Mouse (Mus musculus) lung, embryonic 16.5 days (tissue): ENCODE results near the gene Slc6a11. TPM values are rescaled to one million over a fixed set of nuclear protein-coding genes. Genes with fewer than 3 reads are reported as not detected.
A peak's percentile ranks its signal among the peaks of the same experiment; 100 is the strongest.

Experiments used
- ATAC-seq: fragments of 200-750 bp; cut with Nextera tagmentation; 2 replicates; pipeline ENCODE4 v1.8.0; 2017; ENCODE audit warnings: low read depth, mild to moderate bottlenecking, moderate library complexity
- H3K27ac ChIP-seq: fragments of 300-500 bp; sonication (generic); 2 replicates; pipeline ENCODE4 v1.5.1; 2014; ENCODE audit warnings: mild to moderate bottlenecking, control low read depth, low read length
- H3K27me3 ChIP-seq: fragments of 300-500 bp; sonication (generic); 2 replicates; pipeline ENCODE4 v1.6.1; 2014; ENCODE audit warnings: low read depth, low read length, mixed read lengths; ENCODE audit not compliant: control insufficient read depth, insufficient read depth
- H3K36me3 ChIP-seq: fragments of 300-500 bp; sonication (generic); 2 replicates; pipeline ENCODE4 v1.6.1; 2014; ENCODE audit warnings: low read length; ENCODE audit not compliant: control insufficient read depth, insufficient read depth
- H3K4me1 ChIP-seq: fragments of 300-500 bp; sonication (generic); replicated peaks from 2 replicates; pipeline ENCODE4 v1.6.1; 2014; ENCODE audit warnings: low read length, mixed read lengths; ENCODE audit not compliant: control insufficient read depth, insufficient read depth
- H3K4me2 ChIP-seq: fragments of 300-500 bp; sonication (generic); 2 replicates; pipeline ENCODE4 v1.6.1; 2014; ENCODE audit warnings: low read depth, low read length, control low read depth
- H3K4me3 ChIP-seq: fragments of 300-500 bp; sonication (generic); 2 replicates; pipeline ENCODE4 v1.5.1; 2014; ENCODE audit warnings: mild to moderate bottlenecking, low read length, control low read depth
- H3K9ac ChIP-seq: fragments of 300-500 bp; sonication (generic); 2 replicates; pipeline ENCODE4 v1.6.1; 2014; ENCODE audit warnings: low read length, control low read depth
- H3K9me3 ChIP-seq: fragments of 300-500 bp; sonication (generic); 2 replicates; pipeline ENCODE4 v1.6.1; 2016; ENCODE audit warnings: low read length; ENCODE audit not compliant: control insufficient read depth
- WGBS: fragments of 180-500 bp; shearing (Covaris S2); extraction: QIAGEN DNeasy Blood & Tissue Kit; methylation state at CpG from one replicate; pipeline ENCODE4 v1.1.7; 2014; 5-methylcytosine and 5-hydroxymethylcytosine counted together
- polyA plus RNA-seq: library from polyadenylated mRNA; unstranded; fragments of >200 nt; fragmentation: Nextera tagmentation; extraction: Ambion mirVana; gene quantifications from 2 replicates; pipeline ENCODE4 v1.2.1, GENCODE M21; 2015

Slc6a11 gene
- polyA plus RNA-seq, 1 experiment from 2014 or later: 0.08 TPM

DNA sequence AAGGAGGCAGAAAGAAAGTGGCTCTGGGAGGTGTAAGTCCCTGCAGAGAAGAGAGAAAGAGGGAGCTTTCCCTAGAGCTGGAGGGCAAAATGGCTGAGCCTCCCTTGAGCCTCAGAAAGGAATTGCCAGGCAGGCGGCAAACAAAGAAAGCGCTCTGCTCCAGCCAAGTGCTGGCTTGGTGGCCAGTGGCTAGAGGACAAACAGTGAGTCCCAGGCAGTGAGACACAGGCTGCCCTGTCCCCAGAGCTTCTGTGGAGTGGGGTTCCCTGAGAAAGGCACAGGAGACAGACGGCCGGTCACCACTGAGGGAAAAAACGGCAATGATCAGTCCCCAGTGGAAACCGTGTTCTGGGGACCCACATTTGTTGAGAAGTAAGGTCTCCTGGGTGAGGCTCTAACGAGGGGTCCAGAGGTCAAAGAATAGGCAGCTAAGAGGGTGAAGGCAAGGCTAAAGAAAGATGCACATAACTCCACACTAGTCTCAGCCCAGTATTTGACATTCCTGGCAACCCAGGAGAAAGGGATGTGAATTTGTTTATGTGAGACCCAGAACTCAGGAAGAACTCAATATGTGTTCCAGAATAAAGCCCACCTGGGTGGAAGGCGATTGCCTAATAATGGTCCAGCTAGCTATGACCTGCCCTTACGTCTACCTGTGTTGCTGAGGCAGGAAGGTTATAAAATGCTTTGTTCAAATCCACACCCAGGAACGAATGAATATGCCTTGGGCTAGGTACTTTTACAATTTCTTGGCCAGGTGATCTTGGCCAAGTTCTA is 153.1 kb downstream of the Slc6a11 start:
- Histone ChIP-seq H3K4me1 (no peaks in the 10 kb centered on the region), H3K4me3 (no peak overlapping the region), H3K36me3 (no peaks in the 10 kb centered on the region), H3K9ac (no peak overlapping the region), H3K9me3 (no peaks in the 10 kb centered on the region), H3K27me3 (peaks cover 53% of the 10 kb centered on the region), H3K27ac (no peak overlapping the region), H3K4me2 (no peak overlapping the region)
- no peak for ATAC-seq
- 44% methylated on average over 10 of the region's 10 CpGs for WGBS

DNA sequence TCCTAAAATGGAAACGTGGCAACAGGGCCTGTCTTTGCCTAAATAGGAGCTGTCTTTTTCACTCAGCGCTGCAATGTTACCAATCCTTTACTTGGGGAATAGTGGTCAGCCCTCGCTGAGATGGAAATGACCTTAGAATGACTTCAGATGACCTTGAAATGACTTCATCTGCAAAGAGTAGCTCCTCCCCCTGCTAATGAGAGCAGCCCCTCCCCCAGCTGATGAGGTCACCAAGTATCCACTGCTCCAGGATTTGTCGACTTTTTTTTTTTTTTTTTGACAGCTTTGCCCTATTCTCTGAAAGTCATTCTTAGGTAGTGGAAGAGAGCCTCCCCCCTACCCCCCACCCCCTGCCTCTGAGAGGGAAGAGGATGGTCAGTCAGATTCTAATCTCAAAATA is 154.4 kb downstream of the Slc6a11 start:
- Histone ChIP-seq H3K9ac (no peak overlapping the region), H3K4me1 (no peaks in the 10 kb centered on the region), H3K27ac (no peak overlapping the region), H3K36me3 (no peaks in the 10 kb centered on the region), H3K4me2 (no peak overlapping the region), H3K9me3 (no peaks in the 10 kb centered on the region), H3K4me3 (no peak overlapping the region), H3K27me3 (peaks cover 53% of the 10 kb centered on the region)
- 28% methylated on average over 4 of the region's 4 CpGs for WGBS
- ATAC-seq: no peak

DNA sequence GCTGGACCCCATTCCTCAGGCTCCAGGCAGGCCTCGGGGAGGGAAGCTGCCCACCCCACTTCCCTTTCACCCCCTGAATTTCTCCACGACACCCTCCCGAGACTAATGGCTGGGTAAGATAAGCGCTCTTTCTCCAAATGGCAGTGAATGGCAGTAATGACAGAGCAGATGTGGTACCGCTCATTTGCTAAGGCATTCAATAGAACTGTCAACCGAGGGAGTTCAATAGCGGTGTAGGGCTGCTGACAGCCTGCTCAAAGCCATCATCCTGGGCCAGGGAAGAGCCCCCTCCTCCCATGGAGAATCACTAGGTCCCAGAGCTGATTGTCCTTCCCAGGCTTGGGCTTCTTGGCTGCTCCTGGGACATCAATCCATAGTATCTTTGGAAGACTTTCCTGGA is 158.1 kb downstream of the Slc6a11 start:
- no peak overlapping the region for H3K4me2 ChIP-seq
- no peak overlapping the region for H3K4me3 ChIP-seq
- H3K36me3 ChIP-seq: no peaks in the 10 kb centered on the region
- ATAC-seq: no peak
- H3K9ac ChIP-seq: no peak overlapping the region
- H3K9me3 ChIP-seq: no peaks in the 10 kb centered on the region
- WGBS: 40% methylated on average over 7 of the region's 7 CpGs
- peaks cover 23% of the 10 kb centered on the region for H3K27me3 ChIP-seq
- no peak overlapping the region for H3K27ac ChIP-seq
- no peaks in the 10 kb centered on the region for H3K4me1 ChIP-seq

DNA sequence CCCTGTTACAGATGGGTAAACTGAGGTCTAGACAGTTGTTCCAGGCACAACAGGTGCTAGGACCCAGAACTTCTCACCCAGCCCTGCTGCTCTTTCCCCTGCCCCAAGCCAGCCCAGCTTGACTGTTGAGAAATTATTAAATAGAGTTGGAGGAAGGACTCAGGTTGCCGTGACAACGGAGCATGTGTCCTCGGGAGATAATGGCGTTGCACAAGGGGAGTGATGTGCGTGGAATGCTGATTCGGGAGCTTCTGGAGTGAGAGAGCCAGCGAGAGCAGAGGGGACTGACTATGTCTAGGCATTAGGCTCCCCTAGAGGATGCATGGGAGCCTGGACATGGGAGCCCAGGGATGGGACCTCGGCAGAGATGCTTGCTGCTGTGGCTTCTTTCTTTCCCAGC is 159.1 kb downstream of the Slc6a11 start:
- ATAC-seq: no peak
- Histone ChIP-seq H3K27me3 (peaks cover 12% of the 10 kb centered on the region), H3K9ac (no peak overlapping the region), H3K36me3 (no peaks in the 10 kb centered on the region), H3K4me3 (no peak overlapping the region), H3K4me2 (no peak overlapping the region), H3K4me1 (no peaks in the 10 kb centered on the region), H3K9me3 (no peaks in the 10 kb centered on the region), H3K27ac (no peak overlapping the region)
- WGBS: 35% methylated on average over 8 of the region's 8 CpGs

DNA sequence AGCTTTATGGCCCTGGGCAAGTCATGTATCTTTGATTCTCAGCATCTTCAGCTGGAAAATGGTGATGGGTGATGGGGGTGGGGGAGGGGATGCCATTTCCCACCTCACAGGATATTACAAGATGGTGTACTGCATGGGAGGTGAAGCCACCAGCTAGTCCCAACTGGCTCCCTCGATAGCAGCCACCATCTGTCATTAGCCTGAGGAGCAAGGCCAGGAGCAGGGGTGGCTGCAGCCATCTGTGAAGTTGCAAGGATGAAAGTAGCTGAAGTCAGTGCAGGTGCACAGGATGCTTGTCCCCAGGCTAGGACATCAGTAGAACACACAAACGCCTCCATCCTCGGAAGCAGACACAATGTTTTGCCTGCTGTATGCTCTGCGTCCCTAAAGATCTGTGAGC is 159.9 kb downstream of the Slc6a11 start:
- Histone ChIP-seq H3K27me3 (peaks cover 10% of the 10 kb centered on the region), H3K4me3 (no peak overlapping the region), H3K9me3 (no peaks in the 10 kb centered on the region), H3K4me2 (no peak overlapping the region), H3K4me1 (no peaks in the 10 kb centered on the region), H3K27ac (no peak overlapping the region), H3K36me3 (no peaks in the 10 kb centered on the region), H3K9ac (no peak overlapping the region)
- no peak for ATAC-seq
- WGBS: 52% methylated on average over 4 of the region's 4 CpGs

DNA sequence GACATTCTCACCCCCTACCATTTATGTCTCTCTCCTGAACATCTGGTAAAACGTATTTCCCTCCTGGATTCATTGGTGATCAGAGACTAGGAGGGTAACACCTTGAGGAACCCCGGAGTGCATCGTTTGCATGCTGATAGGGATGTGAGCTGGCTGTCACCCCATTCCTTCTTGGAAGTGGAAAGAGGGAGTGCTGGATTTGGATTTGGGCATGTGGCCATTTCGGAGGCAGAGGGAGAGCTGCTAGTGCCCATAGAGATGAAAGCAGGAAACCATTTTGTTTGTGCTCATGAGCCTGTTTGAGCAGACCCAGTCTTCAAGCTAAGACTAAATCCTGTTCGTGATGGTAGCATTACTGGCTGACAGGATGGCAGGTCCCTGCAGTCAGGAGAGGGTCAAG is 160.4 kb downstream of the Slc6a11 start:
- H3K4me3 ChIP-seq: no peak overlapping the region
- WGBS: 36% methylated on average over 5 of the region's 5 CpGs
- no peak overlapping the region for H3K4me2 ChIP-seq
- no peaks in the 10 kb centered on the region for H3K36me3 ChIP-seq
- H3K9ac ChIP-seq: no peak overlapping the region
- no peak overlapping the region for H3K27ac ChIP-seq
- no peaks in the 10 kb centered on the region for H3K4me1 ChIP-seq
- ATAC-seq: no peak
- peaks cover 8% of the 10 kb centered on the region for H3K27me3 ChIP-seq
- H3K9me3 ChIP-seq: no peaks in the 10 kb centered on the region

DNA sequence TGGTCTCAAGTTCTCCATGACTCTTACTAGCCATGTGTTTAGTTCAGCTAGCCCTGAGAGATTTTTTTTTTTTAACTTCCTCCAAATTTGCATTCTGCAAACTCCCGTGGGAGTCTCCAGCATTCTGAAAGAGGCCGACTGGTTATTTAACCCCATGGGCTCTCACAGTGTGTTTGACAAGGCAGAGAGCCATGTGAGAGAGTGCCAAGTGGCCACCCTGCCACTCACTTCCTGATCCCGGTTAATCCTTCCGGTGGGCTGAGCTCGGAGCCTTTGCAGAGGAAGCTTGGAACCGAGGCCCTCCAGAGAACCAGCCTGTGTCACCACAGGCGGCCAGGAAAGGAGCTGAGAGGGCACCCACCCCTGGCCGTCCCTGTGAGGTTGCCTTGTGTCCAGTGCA is 162.5 kb downstream of the Slc6a11 start:
- Histone ChIP-seq H3K4me2 (no peak overlapping the region), H3K27me3 (no peaks in the 10 kb centered on the region; the same call in 1 of the 2 replicates), H3K9ac (0 out of 2 replicates have a peak overlapping the region, but pooled peaks have one; percentile 21), H3K4me3 (no peak overlapping the region), H3K36me3 (no peaks in the 10 kb centered on the region), H3K9me3 (no peaks in the 10 kb centered on the region), H3K4me1 (no peaks in the 10 kb centered on the region), H3K27ac (no peak overlapping the region)
- 17% methylated on average over 8 of the region's 8 CpGs for WGBS
- ATAC-seq: no peak

DNA sequence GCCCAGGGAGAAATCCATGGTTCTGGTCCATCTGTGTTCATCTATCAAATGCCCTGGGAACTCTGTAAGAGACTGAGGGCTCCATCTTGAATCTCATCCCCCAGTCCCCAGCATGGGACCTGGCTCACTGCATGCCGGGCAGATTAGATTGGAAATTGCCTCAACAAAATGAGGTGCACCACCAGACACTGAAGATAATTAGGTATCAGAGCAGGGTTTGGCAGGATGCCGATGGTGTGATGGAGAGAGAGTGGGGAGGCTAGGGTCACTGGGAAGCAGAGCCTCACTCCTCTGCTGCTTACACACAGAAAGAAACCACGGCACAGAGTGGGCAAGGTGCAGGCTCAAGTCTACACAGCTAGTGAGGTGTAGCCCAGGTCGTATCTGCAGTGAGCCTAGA is 164.0 kb downstream of the Slc6a11 start:
- H3K4me3 ChIP-seq: no peak overlapping the region
- H3K9me3 ChIP-seq: no peaks in the 10 kb centered on the region
- no peaks in the 10 kb centered on the region for H3K36me3 ChIP-seq
- no peaks in the 10 kb centered on the region; the same call in 1 of the 2 replicates for H3K27me3 ChIP-seq
- WGBS: 65% methylated on average over 4 of the region's 4 CpGs
- H3K4me2 ChIP-seq: no peak overlapping the region
- no peak overlapping the region for H3K27ac ChIP-seq
- no peak overlapping the region for H3K9ac ChIP-seq
- no peak for ATAC-seq
- no peaks in the 10 kb centered on the region for H3K4me1 ChIP-seq

DNA sequence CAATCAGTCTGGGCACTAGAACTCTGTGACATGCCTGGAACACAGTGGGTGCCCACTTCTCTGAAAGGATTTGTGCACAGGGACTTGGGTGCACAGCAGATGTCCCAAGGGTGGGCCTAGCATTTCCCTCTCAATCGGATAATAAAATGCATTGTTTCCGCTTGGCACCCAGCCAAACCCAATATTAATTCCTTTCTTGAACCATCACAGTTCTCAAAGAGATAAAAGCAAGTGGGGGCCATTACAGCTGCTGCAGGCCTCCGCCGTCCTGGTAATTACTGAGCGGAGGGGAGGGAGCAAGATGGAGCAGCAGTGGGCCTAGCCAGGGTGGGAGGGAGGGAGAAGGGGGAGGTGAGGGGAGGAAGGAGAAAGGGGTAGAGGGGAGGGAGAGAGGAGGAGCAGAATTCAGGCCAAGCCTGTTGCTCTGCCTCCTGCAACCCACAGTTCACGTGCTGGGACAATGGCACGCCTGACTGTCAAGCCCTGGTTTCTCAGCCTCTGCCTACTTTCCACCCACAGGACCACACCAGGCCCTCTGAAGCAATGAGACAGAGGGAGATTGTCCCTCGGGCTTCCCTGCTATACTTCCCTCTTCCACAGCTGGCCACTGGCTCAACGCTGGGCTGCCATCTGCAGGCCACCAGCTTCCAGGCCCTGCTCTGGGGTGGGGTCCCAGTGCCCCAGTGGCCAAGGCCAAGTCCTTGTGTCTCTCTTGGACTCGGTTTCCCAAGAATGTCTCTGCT is 166.4 kb downstream of the Slc6a11 start:
- H3K4me2 ChIP-seq: no peak overlapping the region
- no peak overlapping the region for H3K4me3 ChIP-seq
- H3K9ac ChIP-seq: no peak overlapping the region
- no peaks in the 10 kb centered on the region for H3K36me3 ChIP-seq
- no peaks in the 10 kb centered on the region for H3K27me3 ChIP-seq
- H3K4me1 ChIP-seq: no peaks in the 10 kb centered on the region
- no peak overlapping the region for H3K27ac ChIP-seq
- no peak for ATAC-seq
- H3K9me3 ChIP-seq: no peaks in the 10 kb centered on the region
- WGBS: 29% methylated on average over 10 of the region's 10 CpGs
